Mouse (Mus musculus) heart, embryonic 14.5 days (tissue): Measurements from ENCODE around the gene Map7. TPM values are rescaled to one million over a fixed set of nuclear protein-coding genes. Genes with fewer than 3 reads are reported as not detected.
A peak's percentile ranks its signal among the peaks of the same experiment; 100 is the strongest.

Experiments used
- ATAC-seq: fragments of 200-750 bp; cut with Nextera tagmentation; 2 replicates; pipeline ENCODE4 v1.8.0; 2017; ENCODE audit warnings: low read depth, moderate TSS enrichment; ENCODE audit not compliant: insufficient number of reproducible peaks, insufficient read depth, low FRiP score
- H3K27ac ChIP-seq, 2 experiments: fragments of 200-500 bp in 1 of 2; fragments of 300-500 bp in 1 of 2; sonication (generic) in 1 of 2; replicated peaks in 1 of 2; 2 replicates each; pipeline ENCODE4 v1.5.1; 2012 to 2014; ENCODE audit warnings: low read depth in 2 of 2, low read length in 2 of 2, control low read depth in 1 of 2, mild to moderate bottlenecking in 1 of 2, mixed read lengths in 1 of 2; ENCODE audit not compliant: control insufficient read depth in 1 of 2, insufficient read depth in 1 of 2
- H3K27me3 ChIP-seq: fragments of 300-500 bp; sonication (generic); 2 replicates; pipeline ENCODE4 v1.6.1; 2014; ENCODE audit warnings: mild to moderate bottlenecking, low read length, control low read depth; ENCODE audit not compliant: control insufficient read depth, insufficient read depth
- H3K36me3 ChIP-seq: fragments of 300-500 bp; sonication (generic); 2 replicates; pipeline ENCODE4 v1.6.1; 2014; ENCODE audit warnings: mild to moderate bottlenecking, control low read depth, low read length, mixed read lengths; ENCODE audit not compliant: control insufficient read depth, insufficient read depth
- H3K4me1 ChIP-seq, 2 experiments: fragments of 200-500 bp in 1 of 2; fragments of 300-500 bp in 1 of 2; sonication (generic) in 1 of 2; 2 replicates each; pipeline ENCODE4 v1.6.1; 2012 to 2014; ENCODE audit warnings: low read length in 2 of 2, control low read depth in 1 of 2, mixed read lengths in 1 of 2; ENCODE audit not compliant: control insufficient read depth in 2 of 2, insufficient read depth in 2 of 2
- H3K4me2 ChIP-seq: fragments of 300-500 bp; sonication (generic); 2 replicates; pipeline ENCODE4 v1.6.1; 2014; ENCODE audit warnings: mild to moderate bottlenecking, low read length
- H3K4me3 ChIP-seq, 2 experiments: fragments of 200-500 bp in 1 of 2; fragments of 300-500 bp in 1 of 2; sonication (generic) in 1 of 2; 2 replicates each; pipeline ENCODE4 v1.5.1; 2012 to 2014; ENCODE audit warnings: low read length in 2 of 2, mild to moderate bottlenecking in 2 of 2, control low read depth in 1 of 2, low read depth in 1 of 2, moderate library complexity in 1 of 2; ENCODE audit not compliant: control insufficient read depth in 1 of 2, insufficient read depth in 1 of 2
- H3K9ac ChIP-seq: fragments of 300-500 bp; sonication (generic); 2 replicates; pipeline ENCODE4 v1.6.1; 2014; ENCODE audit warnings: mild to moderate bottlenecking, low read length
- H3K9me3 ChIP-seq: fragments of 300-500 bp; sonication (generic); 2 replicates; pipeline ENCODE4 v1.6.1; 2016; ENCODE audit warnings: low read length, control low read depth; ENCODE audit not compliant: control insufficient read depth
- WGBS: fragments of 180-500 bp; shearing (Covaris S2); extraction: QIAGEN DNeasy Blood & Tissue Kit; methylation state at CpG from one replicate; pipeline ENCODE4 v1.1.7; 2014; 5-methylcytosine and 5-hydroxymethylcytosine counted together
- polyA plus RNA-seq: library from polyadenylated mRNA; unstranded; fragments of >200 nt; fragmentation: Nextera tagmentation; extraction: Ambion mirVana; gene quantifications from 2 replicates; pipeline ENCODE4 v1.2.1, GENCODE M21; 2014

The Map7 gene
- polyA plus RNA-seq, 1 experiment from 2014 or later, result 6.6 TPM

DNA sequence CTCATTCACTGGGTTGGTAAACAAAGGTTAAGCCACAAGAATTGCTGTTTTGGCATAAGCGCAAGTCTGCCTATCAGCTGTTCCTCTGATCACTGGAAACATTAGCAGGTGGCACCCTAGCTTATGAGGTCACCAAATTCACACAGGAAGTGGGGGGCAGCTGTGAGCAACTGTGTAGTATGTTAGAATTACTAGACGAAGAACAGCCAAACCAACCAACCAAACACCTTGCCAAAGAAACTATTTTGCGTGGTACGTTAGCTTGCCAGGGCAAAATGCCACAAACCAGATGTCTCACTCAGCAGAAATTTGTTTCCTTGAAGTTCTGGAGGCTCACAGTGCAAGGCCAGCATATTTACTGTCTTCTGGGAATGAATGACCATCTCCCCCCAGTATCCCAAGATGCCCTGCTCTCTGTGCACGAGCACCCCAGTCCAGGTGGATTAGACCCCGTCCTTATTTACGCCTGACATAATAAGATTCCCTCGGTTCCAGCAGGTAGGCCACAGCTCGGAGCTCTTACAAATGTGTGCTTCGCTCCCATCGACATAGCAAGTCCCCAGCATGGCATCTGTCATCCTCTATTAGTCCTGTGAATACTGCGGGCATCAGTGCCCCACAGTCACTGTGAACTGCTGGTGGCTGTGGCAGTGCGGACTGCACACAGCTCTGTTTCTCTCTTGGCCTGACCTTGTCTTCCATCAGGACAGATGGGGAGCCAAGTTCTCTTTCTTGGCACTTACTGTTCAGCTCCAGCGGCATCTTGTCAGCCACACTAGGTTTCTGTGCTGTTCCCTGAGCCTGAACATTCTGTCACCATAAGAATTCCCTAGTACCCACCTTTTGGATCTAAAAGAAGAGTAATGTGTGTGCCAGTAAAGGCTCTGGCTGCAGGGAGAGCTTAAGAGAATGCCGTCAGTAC, 28.5 kb upstream of the Map7 start:
- no peak overlapping the region for H3K27ac ChIP-seq

DNA sequence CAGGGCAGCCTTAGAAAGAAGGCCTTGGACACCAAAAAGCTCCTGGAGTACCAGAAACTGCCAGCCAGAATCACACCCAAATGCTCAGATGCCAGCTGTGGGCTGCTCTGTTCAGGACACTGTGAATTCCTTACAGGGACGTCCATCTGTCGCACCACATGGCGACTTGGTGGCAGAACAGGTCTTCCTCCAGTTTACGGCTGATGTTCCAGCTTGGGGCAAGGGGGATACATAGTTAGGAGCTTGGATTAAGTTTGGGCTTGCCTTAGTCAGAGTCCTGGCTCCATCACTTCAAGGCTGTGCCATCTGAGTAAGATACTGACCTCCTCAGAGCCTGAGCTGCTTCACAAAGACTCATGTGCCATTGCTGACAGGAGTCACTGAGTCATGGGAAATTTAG, 26.3 kb upstream of the Map7 start:
- 90% methylated on average over 4 of the region's 4 CpGs for WGBS
- Histone ChIP-seq H3K4me1 (no peaks in the 10 kb centered on the region), H3K36me3 (peaks cover 45% of the 10 kb centered on the region), H3K27me3 (no peaks in the 10 kb centered on the region), H3K4me2 (no peak overlapping the region), H3K27ac (no peak overlapping the region), H3K9me3 (no peaks in the 10 kb centered on the region), H3K4me3 (no peak overlapping the region), H3K9ac (no peak overlapping the region)
- no peak for ATAC-seq

More for the DNA sequence above, 28.5 kb upstream of the Map7 start:
- Histone ChIP-seq H3K27me3 (no peaks in the 10 kb centered on the region), H3K4me3 (no peak overlapping the region), H3K36me3 (peaks cover 37% of the 10 kb centered on the region), H3K9me3 (no peaks in the 10 kb centered on the region), H3K4me1 (no peaks in the 10 kb centered on the region), H3K9ac (no peak overlapping the region), H3K4me2 (no peak overlapping the region)
- no peak for ATAC-seq
- WGBS, result 92% methylated on average over 15 of the region's 15 CpGs

DNA sequence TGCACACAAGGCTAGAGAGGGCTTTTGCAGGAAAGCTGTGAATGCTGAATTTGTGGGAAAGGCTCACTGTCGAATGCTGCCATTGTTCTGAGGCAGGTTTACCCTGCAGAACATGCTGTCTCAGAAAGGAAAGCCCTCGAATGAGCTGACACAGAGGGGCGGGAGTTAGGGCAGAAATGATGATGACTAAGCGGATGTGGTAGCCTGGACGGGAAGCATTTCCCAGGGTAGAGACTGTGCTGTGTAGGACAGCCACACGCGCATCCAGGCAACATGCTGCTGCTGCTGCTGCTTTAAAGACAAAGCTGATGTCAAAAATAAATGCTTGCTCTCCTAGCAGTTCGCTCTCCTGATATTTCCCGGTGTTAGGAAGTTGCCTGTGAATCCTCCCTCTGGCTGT, 24.9 kb upstream of the Map7 start:
- H3K9ac ChIP-seq, result no peak overlapping the region
- WGBS, result 40% methylated on average over 9 of the region's 9 CpGs
- ATAC-seq, result no peak
- no peaks in the 10 kb centered on the region for H3K9me3 ChIP-seq
- no peak overlapping the region for H3K27ac ChIP-seq
- no peak overlapping the region for H3K4me2 ChIP-seq
- H3K27me3 ChIP-seq, result no peaks in the 10 kb centered on the region
- H3K4me1 ChIP-seq, result no peaks in the 10 kb centered on the region
- H3K36me3 ChIP-seq, result peaks cover 55% of the 10 kb centered on the region
- H3K4me3 ChIP-seq, result no peak overlapping the region

DNA sequence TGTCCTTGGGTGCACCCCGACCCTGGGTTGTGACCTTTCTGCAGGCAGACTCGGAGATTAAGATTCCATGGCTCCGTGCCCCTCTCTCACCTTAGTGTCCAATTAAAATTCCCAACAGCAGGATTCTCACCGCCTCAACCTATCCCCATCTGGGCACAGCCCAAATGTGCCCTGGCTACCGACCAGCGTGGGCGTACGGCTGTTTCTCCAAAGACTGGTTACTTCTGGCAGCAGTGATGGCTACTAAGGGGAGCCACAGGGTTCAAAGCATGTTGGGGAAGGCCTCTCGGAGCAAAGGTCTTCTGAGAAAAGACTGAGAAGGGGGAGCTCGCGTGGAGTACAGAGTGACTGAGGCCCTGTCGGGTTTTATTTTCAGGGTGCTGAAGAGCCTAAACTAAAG, 23.7 kb upstream of the Map7 start:
- ATAC-seq, result no peak
- H3K4me3 ChIP-seq, result no peak overlapping the region
- H3K4me2 ChIP-seq, result no peak overlapping the region
- H3K27ac ChIP-seq, result no peak overlapping the region
- H3K9me3 ChIP-seq, result no peaks in the 10 kb centered on the region
- H3K27me3 ChIP-seq, result no peaks in the 10 kb centered on the region
- peaks cover 50% of the 10 kb centered on the region for H3K36me3 ChIP-seq
- no peaks in the 10 kb centered on the region for H3K4me1 ChIP-seq
- no peak overlapping the region for H3K9ac ChIP-seq
- 86% methylated on average over 12 of the region's 12 CpGs for WGBS

DNA sequence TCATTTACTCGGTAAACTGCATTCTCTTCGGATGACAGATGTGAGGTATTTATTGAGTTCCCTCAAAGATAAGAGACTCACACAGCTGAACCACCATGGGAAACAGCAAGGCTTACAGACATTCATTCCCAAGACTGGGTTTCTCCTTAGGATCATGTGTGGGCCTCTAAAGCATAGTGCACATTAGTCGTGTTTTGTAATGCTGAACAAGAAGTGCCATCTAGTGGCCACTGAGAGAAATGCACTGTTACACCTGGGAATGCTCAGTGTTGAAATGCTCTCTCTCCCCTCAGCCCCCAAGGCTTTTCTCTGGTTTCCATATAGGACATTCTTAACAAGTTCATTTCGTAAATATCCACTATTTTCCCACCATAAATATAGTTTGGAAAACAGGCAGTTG, 23.0 kb upstream of the Map7 start:
- H3K9me3 ChIP-seq, result no peaks in the 10 kb centered on the region
- no peak overlapping the region for H3K9ac ChIP-seq
- no peaks in the 10 kb centered on the region for H3K27me3 ChIP-seq
- no peaks in the 10 kb centered on the region for H3K4me1 ChIP-seq
- H3K27ac ChIP-seq, result no peak overlapping the region
- no peak overlapping the region for H3K4me2 ChIP-seq
- WGBS, result 47% methylated on average over 4 of the region's 4 CpGs
- ATAC-seq, result no peak
- H3K4me3 ChIP-seq, result no peak overlapping the region
- H3K36me3 ChIP-seq, result peaks cover 43% of the 10 kb centered on the region

DNA sequence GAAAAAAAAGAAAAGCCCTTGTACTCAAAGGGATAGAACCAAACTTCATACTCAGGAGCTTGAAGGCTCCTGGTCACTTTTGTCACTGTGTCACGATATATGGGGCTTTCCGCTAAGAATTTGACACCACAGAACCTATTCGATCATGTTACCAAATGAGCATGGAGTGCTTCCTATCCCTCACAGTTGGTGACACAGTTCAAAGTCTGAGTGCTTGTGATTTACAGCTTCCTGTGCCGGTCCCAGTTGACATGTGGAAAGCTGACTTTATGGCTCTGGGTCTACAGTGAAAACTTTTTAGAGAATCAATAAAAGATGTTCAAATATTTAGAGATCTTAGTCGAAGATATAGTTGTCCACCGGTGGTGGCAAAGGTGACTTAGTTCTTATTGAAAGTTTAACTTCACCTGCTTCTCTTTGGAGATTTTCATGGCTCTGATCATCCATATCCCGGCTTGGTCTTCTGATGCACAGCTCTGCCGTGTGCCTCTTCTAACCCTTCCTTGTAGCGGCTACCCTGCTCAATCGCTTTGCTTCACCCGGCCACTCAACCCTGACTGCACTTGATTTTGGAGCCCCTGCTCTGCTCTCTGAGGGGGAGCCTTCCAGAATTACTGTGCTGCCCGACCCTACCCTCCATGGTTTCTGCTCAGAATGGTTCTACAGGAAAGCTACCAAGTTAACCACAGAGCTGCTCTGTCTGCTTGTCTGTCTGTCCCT, 15.2 kb upstream of the Map7 start:
- peaks cover 14 to 17% of the 10 kb centered on the region in 2 experiments for H3K4me1 ChIP-seq
- H3K27ac ChIP-seq, result no peak overlapping the region

DNA sequence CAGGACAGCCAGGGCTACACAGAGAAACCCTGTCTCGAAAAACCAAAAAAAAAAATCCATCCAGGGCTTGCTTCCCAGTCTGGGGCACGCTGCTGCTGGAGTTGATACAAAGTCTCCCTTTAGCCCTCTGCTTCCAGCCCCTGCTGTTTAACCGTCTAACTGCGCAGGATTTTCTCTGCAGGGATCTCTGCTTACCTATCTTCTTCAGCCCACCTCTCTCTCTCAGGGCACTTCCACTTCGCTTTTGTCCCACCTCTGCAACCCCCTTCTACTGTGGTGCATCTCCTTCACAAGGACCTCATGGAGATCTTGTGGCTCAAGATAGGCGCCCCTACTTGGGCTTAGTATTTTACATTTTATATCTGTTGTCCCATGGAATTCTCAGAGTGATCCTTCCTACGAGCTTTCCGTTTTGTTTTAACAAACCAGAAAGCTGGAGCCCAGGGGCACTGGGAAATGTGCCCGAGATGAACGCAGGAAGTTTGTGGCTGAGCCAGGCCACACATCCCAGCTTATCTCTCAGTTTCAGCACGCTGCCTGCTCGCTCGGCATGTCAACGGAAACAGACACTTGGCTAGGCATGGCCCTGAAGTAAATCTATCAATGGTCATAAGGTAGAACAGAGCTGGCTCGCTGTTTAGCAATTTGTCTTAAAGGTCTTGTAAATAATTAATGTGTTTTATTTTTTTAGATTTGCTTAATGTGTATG, 12.8 kb upstream of the Map7 start:
- H3K27ac ChIP-seq, result peak overlapping the region; percentile 75 to 80
- 0 out of 2 replicates have a peak overlapping the region, but pooled peaks have one; percentile 21 for H3K9ac ChIP-seq
- peaks cover 14 to 17% of the 10 kb centered on the region in 2 experiments for H3K4me1 ChIP-seq
- H3K4me3 ChIP-seq, result no peak overlapping the region
- H3K27me3 ChIP-seq, result no peaks in the 10 kb centered on the region
- no peaks in the 10 kb centered on the region for H3K9me3 ChIP-seq
- H3K36me3 ChIP-seq, result peaks cover 53% of the 10 kb centered on the region
- WGBS, result 26% methylated on average over 15 of the region's 15 CpGs
- ATAC-seq, result no peak
- peak overlapping the region; percentile 52 for H3K4me2 ChIP-seq

More for the DNA sequence above, 15.2 kb upstream of the Map7 start:
- no peak for ATAC-seq
- no peak overlapping the region for H3K9ac ChIP-seq
- 90% methylated on average over 12 of the region's 12 CpGs for WGBS
- no peaks in the 10 kb centered on the region for H3K9me3 ChIP-seq
- H3K4me2 ChIP-seq, result no peak overlapping the region
- peaks cover 37% of the 10 kb centered on the region for H3K36me3 ChIP-seq
- H3K4me3 ChIP-seq, result no peak overlapping the region
- no peaks in the 10 kb centered on the region for H3K27me3 ChIP-seq
